Mouse (Mus musculus): ENCODE measurements around the gene Trak1. TPM values are rescaled to one million over a fixed set of nuclear protein-coding genes. Genes with fewer than 3 reads are reported as not detected.

Trak1 gene
- polyA plus RNA-seq, 1 experiment from 2014 or later = 26.1 TPM

GRCm38 (mm10) chr9:121469711-121470110 lies 172.4 kb downstream of the Trak1 start:
- H3K36me3 ChIP-seq (ENCODE audit: control insufficient read depth, insufficient read depth, low read length) = peaks cover 25% of the 10 kb centered on the region
- ATAC-seq (replicated peaks; ENCODE audit: low FRiP score, low TSS enrichment, low read depth) = no peak
- H3K4me2 ChIP-seq (ENCODE audit: low read length) = no peak overlapping the region
- no peaks in the 10 kb centered on the region for H3K27me3 ChIP-seq (replicated peaks; ENCODE audit: control insufficient read depth, insufficient read depth, low read length)
- no peak overlapping the region for H3K9ac ChIP-seq (ENCODE audit: low read length)
- no peaks in the 10 kb centered on the region for H3K9me3 ChIP-seq (ENCODE audit: control insufficient read depth, low read length)
- no peaks in the 10 kb centered on the region for H3K4me1 ChIP-seq (replicated peaks; ENCODE audit: control insufficient read depth, insufficient read depth, low read length)
- DNase-seq (ENCODE audit: low spot score) = no peak
- WGBS = 89% methylated on average over 6 of the region's 6 CpGs
- no peak overlapping the region for H3K27ac ChIP-seq (ENCODE audit: low read depth)
- H3K4me3 ChIP-seq (ENCODE audit: low read depth, low read length) = no peak overlapping the region

- peaks cover 12% of the 10 kb centered on the region for H3K36me3 ChIP-seq (ENCODE audit: control insufficient read depth, insufficient read depth, low read length)
- DNase-seq (ENCODE audit: low spot score) = no peak
- H3K27ac ChIP-seq (ENCODE audit: low read depth) = no peak overlapping the region
- no peak overlapping the region for H3K4me3 ChIP-seq (ENCODE audit: low read depth, low read length)
- H3K4me1 ChIP-seq (replicated peaks; ENCODE audit: control insufficient read depth, insufficient read depth, low read length) = no peaks in the 10 kb centered on the region
- ATAC-seq (replicated peaks; ENCODE audit: low FRiP score, low TSS enrichment, low read depth) = no peak
- no peak overlapping the region for H3K9ac ChIP-seq (ENCODE audit: low read length)
- no peaks in the 10 kb centered on the region for H3K9me3 ChIP-seq (ENCODE audit: control insufficient read depth, low read length)
- H3K27me3 ChIP-seq (replicated peaks; ENCODE audit: control insufficient read depth, insufficient read depth, low read length) = no peaks in the 10 kb centered on the region
- no peak overlapping the region for H3K4me2 ChIP-seq (ENCODE audit: low read length)
- WGBS = 83% methylated on average over 5 of the region's 5 CpGs
Observed at GRCm38 (mm10) chr9:121474771-121475170, 177.5 kb downstream of the Trak1 start.

GRCm38 (mm10) chr9:121475488-121476452 lies 178.5 kb downstream of the Trak1 start:
- 75% methylated on average over 16 of the region's 16 CpGs for WGBS

GRCm38 (mm10) chr9:121477305-121477911 lies 180.1 kb downstream of the Trak1 start:
- Histone ChIP-seq H3K9ac (ENCODE audit: low read length) (peak overlapping the region; percentile 17; the same call in 1 of the 2 replicates), H3K4me3 (ENCODE audit: low read depth, low read length) (no peak overlapping the region; the same call in 1 of the 2 replicates)
- peak; percentile 57 for ATAC-seq (replicated peaks; ENCODE audit: low FRiP score, low TSS enrichment, low read depth)

More at GRCm38 (mm10) chr9:121475488-121476452, 178.5 kb downstream of the Trak1 start:
- ATAC-seq (replicated peaks; ENCODE audit: low FRiP score, low TSS enrichment, low read depth) (no peak), DNase-seq (ENCODE audit: low spot score) (no peak)
- Histone ChIP-seq H3K4me3 (ENCODE audit: low read depth, low read length) (no peak overlapping the region), H3K4me1 (replicated peaks; ENCODE audit: control insufficient read depth, insufficient read depth, low read length) (no peaks in the 10 kb centered on the region), H3K4me2 (ENCODE audit: low read length) (no peak overlapping the region), H3K36me3 (ENCODE audit: control insufficient read depth, insufficient read depth, low read length) (peaks cover 12% of the 10 kb centered on the region), H3K27ac (ENCODE audit: low read depth) (no peak overlapping the region), H3K27me3 (replicated peaks; ENCODE audit: control insufficient read depth, insufficient read depth, low read length) (no peaks in the 10 kb centered on the region), H3K9me3 (ENCODE audit: control insufficient read depth, low read length) (no peaks in the 10 kb centered on the region), H3K9ac (ENCODE audit: low read length) (no peak overlapping the region)

GRCm38 (mm10) chr9:121479453-121479852 lies 182.2 kb downstream of the Trak1 start:
- ATAC-seq (replicated peaks; ENCODE audit: low FRiP score, low TSS enrichment, low read depth) = 0 out of 2 replicates have a peak, but pooled peaks have one; percentile 19
- Histone ChIP-seq H3K9me3 (ENCODE audit: control insufficient read depth, low read length) (no peaks in the 10 kb centered on the region), H3K4me3 (ENCODE audit: low read depth, low read length) (no peak overlapping the region), H3K27me3 (replicated peaks; ENCODE audit: control insufficient read depth, insufficient read depth, low read length) (no peaks in the 10 kb centered on the region), H3K4me2 (ENCODE audit: low read length) (no peak overlapping the region), H3K27ac (ENCODE audit: low read depth) (no peak overlapping the region), H3K9ac (ENCODE audit: low read length) (no peak overlapping the region), H3K36me3 (ENCODE audit: control insufficient read depth, insufficient read depth, low read length) (0 out of 2 replicates have a peak, but pooled peaks cover 2% of the 10 kb centered on the region), H3K4me1 (replicated peaks; ENCODE audit: control insufficient read depth, insufficient read depth, low read length) (no peaks in the 10 kb centered on the region)
- WGBS = 34% methylated on average over 5 of the region's 5 CpGs
- DNase-seq (ENCODE audit: low spot score) = peak; percentile 79

More at GRCm38 (mm10) chr9:121477305-121477911, 180.1 kb downstream of the Trak1 start:
- Histone ChIP-seq H3K36me3 (ENCODE audit: control insufficient read depth, insufficient read depth, low read length) (peaks cover 7% of the 10 kb centered on the region), H3K4me1 (replicated peaks; ENCODE audit: control insufficient read depth, insufficient read depth, low read length) (no peaks in the 10 kb centered on the region), H3K27me3 (replicated peaks; ENCODE audit: control insufficient read depth, insufficient read depth, low read length) (no peaks in the 10 kb centered on the region), H3K9me3 (ENCODE audit: control insufficient read depth, low read length) (no peaks in the 10 kb centered on the region), H3K4me2 (ENCODE audit: low read length) (peak overlapping the region; percentile 42), H3K27ac (ENCODE audit: low read depth) (no peak overlapping the region)
- peak; percentile 87 for DNase-seq (ENCODE audit: low spot score)
- WGBS = 15% methylated on average over 15 of the region's 15 CpGs

GRCm38 (mm10) chr9:121487216-121487615 lies 189.9 kb downstream of the Trak1 start:
- no peak overlapping the region for H3K9ac ChIP-seq (ENCODE audit: low read length)
- ATAC-seq (replicated peaks; ENCODE audit: low FRiP score, low TSS enrichment, low read depth) (no peak), DNase-seq (ENCODE audit: low spot score) (no peak)
- peaks cover 7% of the 10 kb centered on the region for H3K27me3 ChIP-seq (replicated peaks; ENCODE audit: control insufficient read depth, insufficient read depth, low read length)
- H3K9me3 ChIP-seq (ENCODE audit: control insufficient read depth, low read length) = no peaks in the 10 kb centered on the region
- H3K4me1 ChIP-seq (replicated peaks; ENCODE audit: control insufficient read depth, insufficient read depth, low read length) = no peaks in the 10 kb centered on the region
- no peak overlapping the region for H3K27ac ChIP-seq (ENCODE audit: low read depth)
- WGBS = 73% methylated on average over 7 of the region's 7 CpGs
- H3K4me2 ChIP-seq (ENCODE audit: low read length) = no peak overlapping the region
- H3K4me3 ChIP-seq (ENCODE audit: low read depth, low read length) = no peak overlapping the region
- no peaks in the 10 kb centered on the region for H3K36me3 ChIP-seq (ENCODE audit: control insufficient read depth, insufficient read depth, low read length)

GRCm38 (mm10) chr9:121491592-121492240 lies 194.4 kb downstream of the Trak1 start:
- ATAC-seq (replicated peaks; ENCODE audit: low FRiP score, low TSS enrichment, low read depth) = no peak
- 77% methylated on average over 11 of the region's 11 CpGs for WGBS

GRCm38 (mm10) chr9:121494006-121494767 lies 196.9 kb downstream of the Trak1 start:
- H3K4me3 ChIP-seq (ENCODE audit: low read depth, low read length) = peak overlapping the region; percentile 25
- H3K4me2 ChIP-seq (ENCODE audit: low read length) = peak overlapping the region; percentile 47
- H3K9me3 ChIP-seq (ENCODE audit: control insufficient read depth, low read length) = no peaks in the 10 kb centered on the region
- WGBS = 3% methylated on average over 48 of the region's 48 CpGs
- H3K36me3 ChIP-seq (ENCODE audit: control insufficient read depth, insufficient read depth, low read length) = no peaks in the 10 kb centered on the region
- ATAC-seq (replicated peaks; ENCODE audit: low FRiP score, low TSS enrichment, low read depth) = peak; percentile 37; the same call in 1 of the 2 replicates
- H3K27ac ChIP-seq (ENCODE audit: low read depth) = no peak overlapping the region
- H3K9ac ChIP-seq (ENCODE audit: low read length) = no peak overlapping the region
- peaks cover 62% of the 10 kb centered on the region for H3K27me3 ChIP-seq (replicated peaks; ENCODE audit: control insufficient read depth, insufficient read depth, low read length)
- DNase-seq (ENCODE audit: low spot score) = peak; percentile 72
- peaks cover 8% of the 10 kb centered on the region; the same call in 1 of the 2 replicates for H3K4me1 ChIP-seq (replicated peaks; ENCODE audit: control insufficient read depth, insufficient read depth, low read length)

More at GRCm38 (mm10) chr9:121491592-121492240, 194.4 kb downstream of the Trak1 start:
- no peak for DNase-seq (ENCODE audit: low spot score)
- Histone ChIP-seq H3K36me3 (ENCODE audit: control insufficient read depth, insufficient read depth, low read length) (no peaks in the 10 kb centered on the region), H3K9ac (ENCODE audit: low read length) (no peak overlapping the region), H3K4me1 (replicated peaks; ENCODE audit: control insufficient read depth, insufficient read depth, low read length) (peaks cover 8% of the 10 kb centered on the region; the same call in 1 of the 2 replicates), H3K27me3 (replicated peaks; ENCODE audit: control insufficient read depth, insufficient read depth, low read length) (peaks cover 51% of the 10 kb centered on the region), H3K4me2 (ENCODE audit: low read length) (no peak overlapping the region), H3K4me3 (ENCODE audit: low read depth, low read length) (no peak overlapping the region), H3K27ac (ENCODE audit: low read depth) (no peak overlapping the region), H3K9me3 (ENCODE audit: control insufficient read depth, low read length) (no peaks in the 10 kb centered on the region)
